Mouse (Mus musculus): Measurements from ENCODE around the gene Arg1.

GRCm38 (mm10) chr10:24961112-24961511 lies 33.8 kb upstream of the Arg1 start:
- TF ChIP-seq CTCF (IDR thresholded peaks at IDR 0.05) (peak; percentile 61), EP300 (IDR thresholded peaks at IDR 0.05) (no peak)
